Mouse (Mus musculus) MEL (cell line): ENCODE measurements around the gene Abca17. TPM values are rescaled to one million over a fixed set of nuclear protein-coding genes. Genes with fewer than 3 reads are reported as not detected.

Experiments
- DNase-seq: peaks from one replicate; pipeline ENCODE4 v3.0.0; 2011; ENCODE audit warnings: low read depth, low spot score
- H3K27ac ChIP-seq: 2 replicates; pipeline ENCODE4 v1.5.1; 2012; ENCODE audit warnings: low read depth, mild to moderate bottlenecking, control low read depth, low read length, moderate library complexity; ENCODE audit not compliant: control insufficient read depth
- H3K27me3 ChIP-seq, 2 experiments: fragments of 150-350 bp in 1 of 2; sonication (generic) in 1 of 2; 2 replicates each; pipeline ENCODE4 v1.6.1; 2012; ENCODE audit warnings: low read length in 2 of 2, mild to moderate bottlenecking in 2 of 2, improper control_type of control experiment in 1 of 2, moderate library complexity in 1 of 2; ENCODE audit not compliant: insufficient read depth in 2 of 2, control insufficient read depth in 1 of 2
- H3K36me3 ChIP-seq, 2 experiments: 2 replicates each; pipeline ENCODE4 v1.6.1; 2012 to 2014; ENCODE audit warnings: low read length in 2 of 2, improper control_type of control experiment in 1 of 2, inconsistent platforms in 1 of 2, mild to moderate bottlenecking in 1 of 2; ENCODE audit not compliant: insufficient read depth in 2 of 2, control insufficient read depth in 1 of 2
- H3K4me1 ChIP-seq, 2 experiments: fragments of 150-350 bp in 1 of 2; sonication (generic) in 1 of 2; 2 replicates each; pipeline ENCODE4 v1.6.1; 2012; ENCODE audit warnings: low read length in 2 of 2, improper control_type of control experiment in 1 of 2, mild to moderate bottlenecking in 1 of 2; ENCODE audit not compliant: insufficient read depth in 2 of 2, control insufficient read depth in 1 of 2
- H3K4me3 ChIP-seq, 2 experiments: fragments of 150-350 bp in 1 of 2; sonication (generic) in 1 of 2; 2 replicates each; pipeline ENCODE4 v1.5.1; 2012; ENCODE audit warnings: low read depth in 2 of 2, low read length in 2 of 2, mild to moderate bottlenecking in 2 of 2, moderate library complexity in 2 of 2, control low read depth in 1 of 2, improper control_type of control experiment in 1 of 2; ENCODE audit not compliant: control insufficient read depth in 1 of 2, insufficient read depth in 1 of 2
- H3K79me2 ChIP-seq: 2 replicates; pipeline ENCODE4 v1.6.1; 2012; ENCODE audit warnings: mild to moderate bottlenecking, low read length, moderate library complexity; ENCODE audit not compliant: control insufficient read depth, poor library complexity, insufficient read depth
- H3K9ac ChIP-seq: 2 replicates; pipeline ENCODE4 v1.6.1; 2012; ENCODE audit warnings: low read depth, mild to moderate bottlenecking, control low read depth, low read length, moderate library complexity; ENCODE audit not compliant: control insufficient read depth, poor library complexity, severe bottlenecking
- H3K9me3 ChIP-seq: fragments of 150-350 bp; sonication (generic); replicated peaks from 2 replicates; pipeline ENCODE4 v1.6.1; 2012; ENCODE audit warnings: mild to moderate bottlenecking, low read length, improper control_type of control experiment, moderate library complexity; ENCODE audit not compliant: insufficient read depth
- CHD2 ChIP-seq: IDR thresholded peaks from 2 replicates; pipeline ENCODE4 v1.6.1; 2011; ENCODE audit warnings: low read length, improper control_type of control experiment
- E2F4 ChIP-seq: IDR thresholded peaks from 2 replicates; pipeline ENCODE4 v1.6.1; 2011; ENCODE audit warnings: low read depth, low read length, improper control_type of control experiment, borderline replicate concordance
- MAX ChIP-seq: IDR thresholded peaks from 2 replicates; pipeline ENCODE4 v1.6.1; 2011; ENCODE audit warnings: low read length, improper control_type of control experiment
- MAZ ChIP-seq: IDR thresholded peaks from 2 replicates; pipeline ENCODE4 v1.6.1; 2012; ENCODE audit warnings: low read depth, mild to moderate bottlenecking, inconsistent platforms, low read length, improper control_type of control experiment
- POLR2AphosphoS5 ChIP-seq: IDR thresholded peaks from 2 replicates; pipeline ENCODE4 v1.6.1; 2012; ENCODE audit warnings: low read depth, borderline replicate concordance, mild to moderate bottlenecking, inconsistent platforms, low read length, moderate library complexity, mixed read lengths
- SIN3A ChIP-seq: IDR thresholded peaks from 2 replicates; pipeline ENCODE4 v1.6.1; 2012; ENCODE audit warnings: low read length, improper control_type of control experiment, inconsistent platforms
- UBTF ChIP-seq: IDR thresholded peaks from 2 replicates; pipeline ENCODE4 v1.6.1; 2012; ENCODE audit warnings: low read depth, mild to moderate bottlenecking, inconsistent platforms, low read length, improper control_type of control experiment, moderate library complexity, borderline replicate concordance; ENCODE audit not compliant: insufficient read depth
- USF2 ChIP-seq, 2 experiments: IDR thresholded peaks; 2 replicates each; pipeline ENCODE4 v1.6.1; 2011 to 2012; ENCODE audit warnings: improper control_type of control experiment in 2 of 2, low read length in 2 of 2, borderline replicate concordance in 1 of 2, inconsistent platforms in 1 of 2, low read depth in 1 of 2, mild to moderate bottlenecking in 1 of 2; ENCODE audit not compliant: insufficient read depth in 1 of 2
- ZMIZ1 ChIP-seq: IDR thresholded peaks from 2 replicates; pipeline ENCODE4 v1.6.1; 2012; ENCODE audit warnings: low read depth, mild to moderate bottlenecking, inconsistent platforms, low read length, improper control_type of control experiment, moderate library complexity
- ZNF384 ChIP-seq: IDR thresholded peaks from 2 replicates; pipeline ENCODE4 v1.6.1; 2012; ENCODE audit warnings: low read depth, mild to moderate bottlenecking, inconsistent platforms, low read length, improper control_type of control experiment
- polyA plus RNA-seq, 2 experiments: library from polyadenylated mRNA; stranded (reverse) in 1 of 2; unstranded in 1 of 2; fragments of >175 nt in 1 of 2; fragments of >200 nt in 1 of 2; gene quantifications; 2 replicates each; pipeline versions ENCODE4 v1.2.1 to v1.2.4; 2012; ENCODE audit warnings: low replicate concordance in 2 of 2, low read depth in 1 of 2; ENCODE audit not compliant: insufficient read length in 2 of 2, insufficient read depth in 1 of 2, missing spikeins in 1 of 2
- total RNA-seq: library from RNA; depleted of rRNA; stranded (reverse); fragments of 300-350 nt; gene quantifications from 2 replicates; pipeline ENCODE4 v1.2.3, GENCODE M21; 2012

The Abca17 gene
- total and polyA plus RNA-seq, 3 experiments, result 0.03 to 0.04 TPM; not detected in 1

GRCm38 (mm10) chr17:24236921-24237320, 113.9 kb downstream of the Abca17 start:
- TF ChIP-seq ZNF384 (no peak), POLR2AphosphoS5 (no peak)
- H3K27me3 ChIP-seq, result no peaks in the 10 kb centered on the region
- H3K4me3 ChIP-seq, result no peak overlapping the region
- no peak overlapping the region for H3K9ac ChIP-seq
- no peaks in the 10 kb centered on the region for H3K9me3 ChIP-seq
- no peaks in the 10 kb centered on the region for H3K4me1 ChIP-seq
- H3K36me3 ChIP-seq, result peaks cover 0 to 35% of the 10 kb centered on the region in 2 experiments; a peak in 2 of 4 replicates
- no peak for DNase-seq
- H3K79me2 ChIP-seq, result no peaks in the 10 kb centered on the region
- H3K27ac ChIP-seq, result no peak overlapping the region

GRCm38 (mm10) chr17:24236479-24236878, 114.4 kb downstream of the Abca17 start:
- TF ChIP-seq CHD2 (no peak), SIN3A (no peak)
- H3K9ac ChIP-seq, result no peak overlapping the region

GRCm38 (mm10) chr17:24227941-24228340, 122.9 kb downstream of the Abca17 start:
- no peaks in the 10 kb centered on the region for H3K9me3 ChIP-seq
- no peak overlapping the region for H3K27ac ChIP-seq
- H3K27me3 ChIP-seq, result no peaks in the 10 kb centered on the region
- no peaks in the 10 kb centered on the region; a peak in 1 of 4 replicates for H3K4me1 ChIP-seq
- H3K79me2 ChIP-seq, result no peaks in the 10 kb centered on the region
- H3K4me3 ChIP-seq, result no peak overlapping the region
- no peak for TF ChIP-seq MAX
- TF ChIP-seq USF2 (IDR thresholded peaks at IDR 0.05; ENCODE audit: borderline replicate concordance in 1 of 2, insufficient read depth in 1 of 2, low read depth in 1 of 2, low read length in 2 of 2), result no peak
- TF ChIP-seq MAZ, result no peak
- no peak for TF ChIP-seq ZMIZ1
- no peak for TF ChIP-seq UBTF
- TF ChIP-seq E2F4, result no peak
- DNase-seq, result no peak
- no peak overlapping the region for H3K9ac ChIP-seq
- H3K36me3 ChIP-seq, result peaks cover 0 to 6% of the 10 kb centered on the region in 2 experiments; a peak in 1 of 4 replicates

More at GRCm38 (mm10) chr17:24236479-24236878, 114.4 kb downstream of the Abca17 start:
- Histone ChIP-seq H3K4me1 (no peaks in the 10 kb centered on the region), H3K36me3 (peaks cover 0 to 33% of the 10 kb centered on the region in 2 experiments; a peak in 2 of 4 replicates), H3K27me3 (no peaks in the 10 kb centered on the region), H3K27ac (no peak overlapping the region), H3K79me2 (no peaks in the 10 kb centered on the region), H3K4me3 (no peak overlapping the region), H3K9me3 (no peaks in the 10 kb centered on the region)
- no peak for DNase-seq
